Mouse (Mus musculus): ENCODE measurements at regions not wholly inside any gene's neighbourhood (a gene's known extent, or its start where the extent isn't known, plus 50 kb on each side); places are given as distances from the start of the nearest gene placed in this dataset.

DNA sequence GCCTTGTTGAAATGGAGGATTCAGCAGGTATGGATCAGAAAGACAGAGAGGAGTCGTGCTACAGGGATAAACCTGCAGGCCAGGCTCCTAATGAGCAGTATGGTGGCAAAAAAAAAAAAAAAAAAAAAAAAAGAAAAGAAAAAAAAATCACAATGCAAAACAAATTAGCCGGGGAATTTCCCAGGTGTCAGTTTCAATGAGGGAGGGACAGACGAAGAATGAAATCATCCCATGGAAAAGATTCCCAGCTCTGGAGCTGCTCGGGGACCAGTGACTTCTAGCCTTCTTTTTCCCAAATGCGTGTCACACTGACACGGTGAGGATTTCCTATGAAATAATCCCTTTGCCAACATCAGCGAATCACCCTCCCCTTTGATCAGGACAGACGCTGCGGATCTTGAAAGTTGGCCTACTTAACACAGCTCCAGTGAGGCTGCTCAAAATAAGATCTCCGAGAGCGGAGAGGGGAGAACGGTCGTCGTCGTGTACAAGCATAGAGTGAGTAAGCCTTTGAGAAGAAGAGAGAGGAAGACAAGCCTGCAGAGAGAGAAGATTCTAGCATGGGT lies 368.5 kb upstream of the Jarid2 start:
- WGBS = 67% methylated on average over 15 of the region's 15 CpGs
- ATAC-seq = no peak
- no peaks in the 10 kb centered on the region for H3K36me3 ChIP-seq (ENCODE audit: control insufficient read depth, insufficient read depth, low read length)
- no peak overlapping the region for H3K4me2 ChIP-seq (ENCODE audit: low read depth, low read length)
- H3K9me3 ChIP-seq (ENCODE audit: control insufficient read depth, low read length) = no peaks in the 10 kb centered on the region
- H3K4me3 ChIP-seq (ENCODE audit: low read length) = no peak overlapping the region
- no peak overlapping the region for H3K27ac ChIP-seq (ENCODE audit: low read length)
- no peaks in the 10 kb centered on the region for H3K27me3 ChIP-seq (replicated peaks; ENCODE audit: control insufficient read depth, insufficient read depth, low read length)
- no peak overlapping the region for H3K9ac ChIP-seq (ENCODE audit: low read depth, low read length)
- H3K4me1 ChIP-seq (ENCODE audit: control insufficient read depth, insufficient read depth, low read length) = no peaks in the 10 kb centered on the region

DNA sequence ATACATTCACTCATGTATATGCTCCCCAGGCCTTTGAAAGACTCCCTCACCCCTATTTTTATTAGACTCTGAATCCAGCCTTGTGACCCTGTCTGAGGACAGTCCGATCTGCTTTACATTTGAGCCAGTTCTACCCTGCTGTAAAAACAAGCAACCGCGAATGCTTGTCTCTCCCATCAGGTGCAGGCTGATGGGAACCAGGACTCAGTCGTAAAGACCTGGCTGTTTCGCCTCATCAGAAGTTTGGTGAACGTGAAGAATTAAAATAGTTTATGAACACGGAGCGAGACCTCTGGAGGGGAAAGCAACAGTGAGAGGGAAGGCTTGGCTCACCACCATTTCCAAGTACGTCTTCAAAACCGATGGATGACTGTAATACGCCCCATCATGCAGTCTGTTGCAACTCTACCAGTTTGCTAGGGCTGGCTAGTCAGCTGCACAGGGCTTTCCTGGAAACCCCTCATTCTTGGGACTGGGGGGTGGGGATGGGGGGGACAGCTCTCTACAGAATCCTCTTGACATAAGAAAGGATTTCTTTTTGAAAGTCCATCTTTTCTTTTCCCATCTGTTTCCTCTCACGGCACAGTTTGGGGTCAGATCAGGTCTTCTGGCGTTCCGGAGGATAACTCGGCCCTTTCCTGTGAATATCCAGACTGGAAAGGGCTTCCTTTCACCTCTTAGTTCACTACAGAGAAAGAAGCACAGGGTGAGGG lies 366.8 kb upstream of the Jarid2 start:
- no peak overlapping the region for H3K27ac ChIP-seq (ENCODE audit: low read length)
- no peaks in the 10 kb centered on the region for H3K27me3 ChIP-seq (replicated peaks; ENCODE audit: control insufficient read depth, insufficient read depth, low read length)
- H3K4me2 ChIP-seq (ENCODE audit: low read depth, low read length) = no peak overlapping the region
- H3K4me3 ChIP-seq (ENCODE audit: low read length) = no peak overlapping the region
- H3K9me3 ChIP-seq (ENCODE audit: control insufficient read depth, low read length) = no peaks in the 10 kb centered on the region
- H3K9ac ChIP-seq (ENCODE audit: low read depth, low read length) = no peak overlapping the region
- H3K36me3 ChIP-seq (ENCODE audit: control insufficient read depth, insufficient read depth, low read length) = no peaks in the 10 kb centered on the region
- no peaks in the 10 kb centered on the region for H3K4me1 ChIP-seq (ENCODE audit: control insufficient read depth, insufficient read depth, low read length)
- ATAC-seq = no peak
- 51% methylated on average over 15 of the region's 15 CpGs for WGBS

DNA sequence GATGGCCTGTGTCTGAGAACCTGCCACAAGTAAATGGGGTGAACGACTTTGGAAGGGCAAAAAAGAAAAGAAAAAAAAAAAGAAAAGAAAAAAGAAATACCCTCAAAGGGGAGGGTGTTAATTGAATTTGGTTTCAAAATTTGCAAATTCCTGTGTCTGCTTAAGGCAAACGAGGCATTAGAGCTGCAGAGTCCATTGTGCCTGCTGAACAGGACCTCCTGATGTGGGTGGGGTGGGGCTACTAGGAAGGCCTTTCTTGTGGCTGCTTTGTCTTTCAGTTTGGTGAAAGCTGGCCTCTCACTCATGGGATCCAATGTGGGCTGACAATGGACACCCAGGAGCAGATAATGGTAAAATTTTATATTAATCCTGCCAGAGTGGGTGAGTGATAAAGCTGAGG lies 366.3 kb upstream of the Jarid2 start:
- 34% methylated on average over 2 of the region's 2 CpGs for WGBS
- H3K9me3 ChIP-seq (ENCODE audit: control insufficient read depth, low read length) = no peaks in the 10 kb centered on the region
- H3K4me2 ChIP-seq (ENCODE audit: low read depth, low read length) = no peak overlapping the region
- no peak overlapping the region for H3K4me3 ChIP-seq (ENCODE audit: low read length)
- H3K4me1 ChIP-seq (ENCODE audit: control insufficient read depth, insufficient read depth, low read length) = no peaks in the 10 kb centered on the region
- H3K36me3 ChIP-seq (ENCODE audit: control insufficient read depth, insufficient read depth, low read length) = no peaks in the 10 kb centered on the region
- no peak overlapping the region for H3K9ac ChIP-seq (ENCODE audit: low read depth, low read length)
- H3K27me3 ChIP-seq (replicated peaks; ENCODE audit: control insufficient read depth, insufficient read depth, low read length) = no peaks in the 10 kb centered on the region
- no peak for ATAC-seq
- H3K27ac ChIP-seq (ENCODE audit: low read length) = no peak overlapping the region

DNA sequence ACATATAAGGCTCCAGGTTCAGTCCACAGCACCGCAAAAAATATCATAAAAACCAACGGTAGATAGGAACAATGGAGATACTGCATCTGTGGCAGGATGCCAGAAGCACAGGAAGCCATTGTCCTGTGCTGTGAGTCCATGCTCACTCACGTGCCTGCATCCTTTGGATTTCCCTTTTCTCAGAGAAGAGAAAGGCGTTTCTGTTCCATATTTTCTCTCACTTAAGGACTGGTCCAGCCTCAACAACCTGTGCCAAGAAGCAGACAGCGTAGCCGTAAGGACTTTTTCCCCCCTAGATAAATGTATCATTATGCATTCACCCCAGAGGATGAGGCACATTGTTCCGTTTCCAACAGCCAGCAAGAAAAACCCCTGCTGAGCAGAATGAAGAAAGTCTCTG lies 360.0 kb upstream of the Jarid2 start:
- Histone ChIP-seq H3K4me3 (ENCODE audit: low read length) (no peak overlapping the region), H3K36me3 (ENCODE audit: control insufficient read depth, insufficient read depth, low read length) (no peaks in the 10 kb centered on the region), H3K9me3 (ENCODE audit: control insufficient read depth, low read length) (no peaks in the 10 kb centered on the region), H3K9ac (ENCODE audit: low read depth, low read length) (no peak overlapping the region), H3K4me2 (ENCODE audit: low read depth, low read length) (no peak overlapping the region), H3K27ac (ENCODE audit: low read length) (no peak overlapping the region), H3K4me1 (ENCODE audit: control insufficient read depth, insufficient read depth, low read length) (no peaks in the 10 kb centered on the region), H3K27me3 (replicated peaks; ENCODE audit: control insufficient read depth, insufficient read depth, low read length) (no peaks in the 10 kb centered on the region)
- ATAC-seq = no peak
- 79% methylated on average over 7 of the region's 7 CpGs for WGBS

DNA sequence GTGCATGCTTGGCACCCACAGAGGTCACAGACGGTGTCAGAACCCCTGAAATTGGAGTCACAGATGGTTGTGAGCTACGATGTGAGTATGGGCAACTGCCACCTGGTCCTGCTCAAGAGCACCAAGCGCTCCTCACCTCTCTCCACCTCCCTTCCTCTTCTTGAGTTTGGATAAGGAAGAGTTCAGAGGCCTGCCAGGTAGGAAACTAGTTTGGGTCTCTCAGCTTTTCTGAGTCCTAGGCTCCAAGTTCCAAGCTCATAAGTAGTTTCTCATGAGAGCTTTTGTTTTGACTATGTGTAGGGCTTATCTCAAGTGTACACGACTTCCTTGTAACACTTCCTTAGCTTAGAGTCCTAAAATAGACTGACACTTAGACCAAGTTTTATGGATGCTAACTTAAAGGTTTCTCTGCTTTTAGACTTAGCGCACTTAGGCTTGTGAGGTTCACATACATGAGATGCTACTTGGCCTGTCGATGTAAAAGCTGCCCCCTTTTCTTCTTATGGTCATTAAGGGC lies 356.9 kb upstream of the Jarid2 start:
- no peaks in the 10 kb centered on the region for H3K36me3 ChIP-seq (ENCODE audit: control insufficient read depth, insufficient read depth, low read length)
- no peaks in the 10 kb centered on the region for H3K9me3 ChIP-seq (ENCODE audit: control insufficient read depth, low read length)
- WGBS = 82% methylated on average over 6 of the region's 6 CpGs
- H3K4me2 ChIP-seq (ENCODE audit: low read depth, low read length) = no peak overlapping the region
- no peak overlapping the region for H3K9ac ChIP-seq (ENCODE audit: low read depth, low read length)
- no peak for ATAC-seq
- H3K27ac ChIP-seq (ENCODE audit: low read length) = no peak overlapping the region
- H3K4me3 ChIP-seq (ENCODE audit: low read length) = no peak overlapping the region
- no peaks in the 10 kb centered on the region for H3K27me3 ChIP-seq (replicated peaks; ENCODE audit: control insufficient read depth, insufficient read depth, low read length)
- H3K4me1 ChIP-seq (ENCODE audit: control insufficient read depth, insufficient read depth, low read length) = no peaks in the 10 kb centered on the region

DNA sequence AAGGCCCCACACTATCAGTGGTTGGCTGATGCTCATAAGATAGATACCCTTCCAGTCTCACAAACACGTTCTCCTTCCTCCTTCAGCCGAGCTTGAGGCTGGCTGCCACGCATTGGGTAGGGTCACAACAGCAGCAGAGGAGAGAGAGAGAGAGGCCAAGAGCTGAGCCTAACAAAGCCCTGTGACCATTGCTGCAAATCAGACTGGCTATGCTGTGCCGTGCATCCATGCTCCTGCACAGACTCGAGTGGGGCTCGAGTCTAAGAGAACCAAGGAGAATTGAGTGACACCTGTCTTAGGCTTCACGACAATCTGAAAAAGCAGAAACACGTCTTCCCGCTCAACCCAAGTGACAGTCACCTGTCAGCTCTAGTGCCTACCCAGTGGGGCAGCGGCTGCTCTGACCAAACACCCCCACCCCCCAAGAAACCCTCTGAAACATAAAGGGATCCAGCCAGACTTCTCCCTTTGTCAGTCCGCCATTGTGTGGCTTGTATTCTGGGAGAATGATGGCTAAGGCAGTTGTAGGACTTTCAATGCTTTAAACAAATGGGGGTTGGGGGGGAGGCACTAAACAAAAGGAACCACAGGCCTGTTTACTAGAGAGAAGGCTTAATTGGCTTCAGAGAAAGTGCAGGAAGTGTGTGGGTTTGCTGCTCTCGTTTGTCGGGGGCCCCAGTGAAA lies 353.7 kb upstream of the Jarid2 start:
- H3K9ac ChIP-seq (ENCODE audit: low read depth, low read length) = no peak overlapping the region
- H3K4me2 ChIP-seq (ENCODE audit: low read depth, low read length) = no peak overlapping the region
- 58% methylated on average over 13 of the region's 13 CpGs for WGBS

DNA sequence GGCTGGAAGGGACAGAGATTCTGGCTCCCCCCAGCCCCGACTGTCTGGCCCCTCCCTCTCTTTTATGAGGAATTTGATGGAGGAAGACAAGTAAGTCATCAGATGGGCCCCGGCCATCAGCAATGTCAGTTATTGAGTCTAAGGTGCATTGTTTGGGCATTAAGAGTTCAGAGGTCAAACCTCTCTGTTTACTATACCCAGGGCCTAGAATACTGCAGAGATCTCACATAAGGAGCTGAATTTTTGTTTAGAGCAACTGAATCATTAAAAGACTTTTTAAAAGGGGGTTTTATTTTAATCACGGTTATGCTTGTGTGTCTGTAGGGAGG lies 353.1 kb upstream of the Jarid2 start:
- H3K9me3 ChIP-seq (ENCODE audit: control insufficient read depth, low read length) = no peaks in the 10 kb centered on the region
- H3K4me2 ChIP-seq (ENCODE audit: low read depth, low read length) = no peak overlapping the region
- no peaks in the 10 kb centered on the region for H3K4me1 ChIP-seq (ENCODE audit: control insufficient read depth, insufficient read depth, low read length)
- no peak overlapping the region for H3K9ac ChIP-seq (ENCODE audit: low read depth, low read length)
- H3K27me3 ChIP-seq (replicated peaks; ENCODE audit: control insufficient read depth, insufficient read depth, low read length) = no peaks in the 10 kb centered on the region
- no peak overlapping the region for H3K4me3 ChIP-seq (ENCODE audit: low read length)
- no peaks in the 10 kb centered on the region for H3K36me3 ChIP-seq (ENCODE audit: control insufficient read depth, insufficient read depth, low read length)
- WGBS = 32% methylated on average over 3 of the region's 3 CpGs
- no peak overlapping the region for H3K27ac ChIP-seq (ENCODE audit: low read length)
- no peak for ATAC-seq

More for the DNA sequence above, 353.7 kb upstream of the Jarid2 start:
- ATAC-seq = no peak
- Histone ChIP-seq H3K9me3 (ENCODE audit: control insufficient read depth, low read length) (no peaks in the 10 kb centered on the region), H3K4me1 (ENCODE audit: control insufficient read depth, insufficient read depth, low read length) (no peaks in the 10 kb centered on the region), H3K4me3 (ENCODE audit: low read length) (no peak overlapping the region), H3K27me3 (replicated peaks; ENCODE audit: control insufficient read depth, insufficient read depth, low read length) (no peaks in the 10 kb centered on the region), H3K36me3 (ENCODE audit: control insufficient read depth, insufficient read depth, low read length) (no peaks in the 10 kb centered on the region), H3K27ac (ENCODE audit: low read length) (no peak overlapping the region)

DNA sequence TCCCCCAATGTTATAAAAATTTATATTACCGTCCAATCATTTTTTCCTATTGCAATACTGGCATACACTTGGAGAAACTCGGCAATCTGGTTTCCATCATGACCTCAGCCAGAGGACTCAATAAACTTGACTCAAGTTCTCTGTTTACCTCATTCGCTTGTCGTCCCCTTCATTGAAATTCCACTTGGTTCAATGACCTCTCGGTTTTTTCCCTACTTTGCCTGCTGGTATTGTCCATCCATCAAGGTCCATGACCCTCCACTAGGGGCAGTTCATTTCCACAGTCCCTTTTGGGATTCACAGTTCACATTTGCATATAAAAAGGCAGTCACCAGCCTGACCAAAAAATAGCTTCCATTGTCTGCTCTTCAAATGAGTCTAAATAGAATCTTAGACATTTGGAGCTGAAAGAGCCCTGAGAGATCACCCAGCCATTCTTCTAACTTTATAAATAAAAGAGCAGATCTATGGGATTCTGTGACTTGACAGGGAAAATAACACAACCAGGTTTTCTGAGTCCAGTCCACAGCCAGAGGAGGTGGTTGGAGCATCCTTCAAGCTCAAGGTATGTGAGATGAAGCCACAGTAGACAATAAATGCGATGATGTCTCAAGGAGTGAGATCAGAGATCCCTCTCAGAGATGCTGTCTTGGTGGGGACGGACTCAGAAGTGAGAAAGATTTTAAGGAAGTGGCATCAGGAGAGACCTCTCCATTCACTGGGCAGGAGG lies 347.4 kb upstream of the Jarid2 start:
- H3K4me3 ChIP-seq (ENCODE audit: low read length) = no peak overlapping the region
- no peaks in the 10 kb centered on the region for H3K4me1 ChIP-seq (ENCODE audit: control insufficient read depth, insufficient read depth, low read length)
- H3K4me2 ChIP-seq (ENCODE audit: low read depth, low read length) = no peak overlapping the region
- H3K27me3 ChIP-seq (replicated peaks; ENCODE audit: control insufficient read depth, insufficient read depth, low read length) = no peaks in the 10 kb centered on the region
- no peak overlapping the region for H3K9ac ChIP-seq (ENCODE audit: low read depth, low read length)
- H3K27ac ChIP-seq (ENCODE audit: low read length) = no peak overlapping the region
- WGBS = 55% methylated on average over 7 of the region's 7 CpGs
- ATAC-seq = no peak
- H3K9me3 ChIP-seq (ENCODE audit: control insufficient read depth, low read length) = no peaks in the 10 kb centered on the region
- H3K36me3 ChIP-seq (ENCODE audit: control insufficient read depth, insufficient read depth, low read length) = no peaks in the 10 kb centered on the region

DNA sequence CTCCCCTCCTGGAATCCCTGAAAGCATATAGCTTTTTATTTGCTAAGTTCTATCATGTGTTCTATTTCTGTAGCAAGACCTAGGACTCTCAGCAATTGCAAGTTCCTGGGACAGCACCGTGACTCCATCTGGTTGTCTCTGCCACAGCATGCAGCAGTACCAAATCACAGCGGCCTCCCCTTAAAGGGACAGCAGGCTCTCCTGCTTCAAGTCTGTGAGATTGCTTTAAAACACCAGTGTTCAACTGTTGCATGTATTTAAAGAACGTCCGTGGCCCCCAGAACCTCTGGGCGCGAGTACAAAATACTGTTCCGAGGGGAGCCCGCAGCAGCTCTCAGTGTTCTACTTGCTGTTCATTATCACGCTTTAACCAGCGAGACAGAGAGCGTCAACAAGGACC lies 346.0 kb upstream of the Jarid2 start:
- Histone ChIP-seq H3K27ac (ENCODE audit: low read length) (no peak overlapping the region), H3K27me3 (replicated peaks; ENCODE audit: control insufficient read depth, insufficient read depth, low read length) (no peaks in the 10 kb centered on the region), H3K4me1 (ENCODE audit: control insufficient read depth, insufficient read depth, low read length) (no peaks in the 10 kb centered on the region), H3K4me3 (ENCODE audit: low read length) (no peak overlapping the region), H3K9me3 (ENCODE audit: control insufficient read depth, low read length) (no peaks in the 10 kb centered on the region), H3K9ac (ENCODE audit: low read depth, low read length) (no peak overlapping the region), H3K4me2 (ENCODE audit: low read depth, low read length) (no peak overlapping the region), H3K36me3 (ENCODE audit: control insufficient read depth, insufficient read depth, low read length) (no peaks in the 10 kb centered on the region)
- ATAC-seq = no peak
- WGBS = 70% methylated on average over 11 of the region's 11 CpGs

Data from intestine, embryonic 16.5 days (tissue).